Mouse (Mus musculus): Measurements from ENCODE around the gene Tut1. TPM values are rescaled to one million over a fixed set of nuclear protein-coding genes. Genes with fewer than 3 reads are reported as not detected.

The Tut1 gene
- polyA plus RNA-seq, 1 experiment from 2014 or later, result 27.2 TPM

GRCm38 (mm10) chr19:8981450-8982168, 28.0 kb downstream of the Tut1 start:
- no peak overlapping the region for H3K9ac ChIP-seq (replicated peaks; ENCODE audit: low read depth, low read length)
- ATAC-seq (ENCODE audit: insufficient number of reproducible peaks, insufficient read depth, low FRiP score, low read depth), result no peak
- H3K4me3 ChIP-seq (ENCODE audit: low read depth, low read length), result no peak overlapping the region
- peaks cover 34% of the 10 kb centered on the region for H3K4me1 ChIP-seq (ENCODE audit: control insufficient read depth, insufficient read depth, low read length)
- no peak overlapping the region for H3K4me2 ChIP-seq (replicated peaks; ENCODE audit: low read depth, low read length)
- peaks cover 32% of the 10 kb centered on the region for H3K36me3 ChIP-seq (ENCODE audit: control insufficient read depth, insufficient read depth, low read length)
- H3K27me3 ChIP-seq (ENCODE audit: control insufficient read depth, insufficient read depth, low read length), result no peaks in the 10 kb centered on the region
- WGBS, result 75% methylated on average over 2 of the region's 2 CpGs
- H3K9me3 ChIP-seq (ENCODE audit: control insufficient read depth, low read depth, low read length), result no peaks in the 10 kb centered on the region
- no peak overlapping the region for H3K27ac ChIP-seq (ENCODE audit: low read length)

GRCm38 (mm10) chr19:8982303-8983149, 28.9 kb downstream of the Tut1 start:
- Histone ChIP-seq H3K4me3 (ENCODE audit: low read depth, low read length) (no peak overlapping the region), H3K27ac (ENCODE audit: low read length) (peak overlapping the region; percentile 68), H3K27me3 (ENCODE audit: control insufficient read depth, insufficient read depth, low read length) (no peaks in the 10 kb centered on the region), H3K9me3 (ENCODE audit: control insufficient read depth, low read depth, low read length) (no peaks in the 10 kb centered on the region), H3K4me1 (ENCODE audit: control insufficient read depth, insufficient read depth, low read length) (peaks cover 34% of the 10 kb centered on the region), H3K36me3 (ENCODE audit: control insufficient read depth, insufficient read depth, low read length) (peaks cover 25% of the 10 kb centered on the region), H3K9ac (replicated peaks; ENCODE audit: low read depth, low read length) (no peak overlapping the region), H3K4me2 (replicated peaks; ENCODE audit: low read depth, low read length) (no peak overlapping the region)
- WGBS, result 52% methylated on average over 5 of the region's 5 CpGs
- peak; percentile 42 for ATAC-seq (ENCODE audit: insufficient number of reproducible peaks, insufficient read depth, low FRiP score, low read depth)

- Histone ChIP-seq H3K4me1 (ENCODE audit: control insufficient read depth, insufficient read depth, low read length) (peaks cover 40% of the 10 kb centered on the region), H3K36me3 (ENCODE audit: control insufficient read depth, insufficient read depth, low read length) (peaks cover 18% of the 10 kb centered on the region), H3K9me3 (ENCODE audit: control insufficient read depth, low read depth, low read length) (no peaks in the 10 kb centered on the region), H3K27me3 (ENCODE audit: control insufficient read depth, insufficient read depth, low read length) (no peaks in the 10 kb centered on the region), H3K4me3 (ENCODE audit: low read depth, low read length) (no peak overlapping the region), H3K4me2 (replicated peaks; ENCODE audit: low read depth, low read length) (no peak overlapping the region), H3K27ac (ENCODE audit: low read length) (peak overlapping the region; percentile 68; the same call in 1 of the 2 replicates), H3K9ac (replicated peaks; ENCODE audit: low read depth, low read length) (no peak overlapping the region)
- peak; percentile 76 for ATAC-seq (ENCODE audit: insufficient number of reproducible peaks, insufficient read depth, low FRiP score, low read depth)
- WGBS, result 30% methylated on average over 4 of the region's 4 CpGs
Observed at GRCm38 (mm10) chr19:8983150-8983650, 29.6 kb downstream of the Tut1 start.

DNA sequence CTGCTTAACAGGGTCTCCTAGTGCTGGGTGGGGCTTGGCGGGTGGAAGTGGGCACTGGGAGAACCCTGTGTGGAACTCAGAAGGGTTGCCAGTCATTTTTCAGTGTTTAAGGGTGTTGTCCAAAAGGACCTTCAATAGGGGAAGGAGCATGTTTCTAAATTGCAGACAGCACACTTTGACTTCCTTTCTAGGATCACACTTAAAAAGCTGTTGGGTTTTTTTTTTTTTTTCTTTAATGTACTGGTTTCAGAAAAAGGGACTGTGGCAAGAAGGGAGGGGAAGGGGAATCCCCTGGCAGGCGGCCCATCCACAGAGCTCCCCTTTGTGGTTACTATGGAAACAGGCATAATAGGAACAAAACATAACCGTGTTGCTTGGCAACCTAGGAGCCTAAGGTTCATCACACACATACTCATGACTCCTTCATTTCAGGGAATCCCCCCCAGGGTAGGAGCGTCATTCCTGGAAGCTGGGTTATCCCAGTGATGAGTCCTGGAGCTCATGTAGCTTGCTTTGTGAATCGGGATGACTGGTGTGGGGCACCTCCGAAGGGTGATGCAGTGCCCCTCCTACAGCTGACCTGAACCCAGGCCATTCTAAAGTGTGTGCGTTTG, 30.7 kb downstream of the Tut1 start:
- Histone ChIP-seq H3K27ac (ENCODE audit: low read length) (peak overlapping the region; percentile 68; the same call in 1 of the 2 replicates), H3K9ac (replicated peaks; ENCODE audit: low read depth, low read length) (no peak overlapping the region), H3K36me3 (ENCODE audit: control insufficient read depth, insufficient read depth, low read length) (peaks cover 7% of the 10 kb centered on the region), H3K4me2 (replicated peaks; ENCODE audit: low read depth, low read length) (0 out of 2 replicates have a peak overlapping the region, but pooled peaks have one; percentile 5), H3K4me3 (ENCODE audit: low read depth, low read length) (no peak overlapping the region), H3K27me3 (ENCODE audit: control insufficient read depth, insufficient read depth, low read length) (no peaks in the 10 kb centered on the region), H3K9me3 (ENCODE audit: control insufficient read depth, low read depth, low read length) (no peaks in the 10 kb centered on the region), H3K4me1 (ENCODE audit: control insufficient read depth, insufficient read depth, low read length) (peaks cover 48% of the 10 kb centered on the region)
- no peak for ATAC-seq (ENCODE audit: insufficient number of reproducible peaks, insufficient read depth, low FRiP score, low read depth)
- 14% methylated on average over 7 of the region's 7 CpGs for WGBS

DNA sequence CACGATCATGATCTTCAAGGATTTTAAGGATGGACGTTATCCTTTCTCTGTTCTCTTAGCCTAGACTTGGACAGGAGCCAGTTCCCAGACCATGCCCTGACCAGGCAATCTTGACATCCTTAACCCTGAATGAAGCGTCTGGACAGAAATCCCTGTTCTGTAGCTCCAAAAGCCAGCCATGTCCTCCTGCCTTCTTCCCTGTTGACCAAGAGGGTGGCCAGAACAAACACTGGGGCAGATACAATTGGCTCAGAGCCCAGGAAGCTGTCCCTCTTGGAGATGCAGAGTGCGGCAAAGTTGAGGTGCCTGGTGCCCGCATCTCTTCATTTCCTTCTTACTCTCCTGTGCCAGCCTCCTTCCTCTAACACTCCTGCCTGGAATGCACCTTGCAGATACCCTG, 32.2 kb downstream of the Tut1 start:
- Histone ChIP-seq H3K4me2 (replicated peaks; ENCODE audit: low read depth, low read length) (no peak overlapping the region), H3K9me3 (ENCODE audit: control insufficient read depth, low read depth, low read length) (no peaks in the 10 kb centered on the region), H3K36me3 (ENCODE audit: control insufficient read depth, insufficient read depth, low read length) (no peaks in the 10 kb centered on the region; the same call in 1 of the 2 replicates), H3K4me3 (ENCODE audit: low read depth, low read length) (no peak overlapping the region), H3K4me1 (ENCODE audit: control insufficient read depth, insufficient read depth, low read length) (peaks cover 51% of the 10 kb centered on the region), H3K27me3 (ENCODE audit: control insufficient read depth, insufficient read depth, low read length) (no peaks in the 10 kb centered on the region), H3K27ac (ENCODE audit: low read length) (no peak overlapping the region), H3K9ac (replicated peaks; ENCODE audit: low read depth, low read length) (no peak overlapping the region)
- 67% methylated on average over 5 of the region's 5 CpGs for WGBS
- ATAC-seq (ENCODE audit: insufficient number of reproducible peaks, insufficient read depth, low FRiP score, low read depth), result no peak

DNA sequence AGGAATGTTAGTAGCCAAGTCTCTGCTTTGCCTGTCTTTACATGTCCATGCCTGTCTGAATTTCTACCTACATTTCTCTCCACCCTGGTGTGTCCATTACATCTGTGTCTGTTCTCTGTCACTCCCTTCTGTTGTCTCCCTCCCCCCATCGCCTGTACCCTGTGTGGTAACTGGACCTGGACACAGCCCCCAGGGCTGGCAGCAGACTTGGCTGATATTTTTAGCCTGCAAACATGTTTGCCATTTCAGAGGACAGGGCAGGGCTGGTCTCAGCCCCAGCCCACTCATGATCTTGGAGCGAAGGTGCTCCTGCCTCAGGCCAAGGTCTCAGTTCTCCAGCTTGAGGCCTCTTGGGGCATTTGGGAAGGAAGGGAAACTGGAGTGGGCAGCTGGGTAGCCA, 34.2 kb downstream of the Tut1 start:
- Histone ChIP-seq H3K9ac (replicated peaks; ENCODE audit: low read depth, low read length) (no peak overlapping the region), H3K4me2 (replicated peaks; ENCODE audit: low read depth, low read length) (no peak overlapping the region), H3K36me3 (ENCODE audit: control insufficient read depth, insufficient read depth, low read length) (no peaks in the 10 kb centered on the region), H3K4me1 (ENCODE audit: control insufficient read depth, insufficient read depth, low read length) (peaks cover 63% of the 10 kb centered on the region), H3K27me3 (ENCODE audit: control insufficient read depth, insufficient read depth, low read length) (no peaks in the 10 kb centered on the region), H3K27ac (ENCODE audit: low read length) (no peak overlapping the region), H3K9me3 (ENCODE audit: control insufficient read depth, low read depth, low read length) (no peaks in the 10 kb centered on the region), H3K4me3 (ENCODE audit: low read depth, low read length) (no peak overlapping the region)
- 57% methylated on average over 2 of the region's 2 CpGs for WGBS
- no peak for ATAC-seq (ENCODE audit: insufficient number of reproducible peaks, insufficient read depth, low FRiP score, low read depth)

GRCm38 (mm10) chr19:8988346-8989065, 34.9 kb downstream of the Tut1 start:
- H3K36me3 ChIP-seq (ENCODE audit: control insufficient read depth, insufficient read depth, low read length), result no peaks in the 10 kb centered on the region
- H3K27ac ChIP-seq (ENCODE audit: low read length), result peak overlapping the region; percentile 97
- H3K4me2 ChIP-seq (replicated peaks; ENCODE audit: low read depth, low read length), result peak overlapping the region; percentile 68
- WGBS, result 22% methylated on average over 15 of the region's 15 CpGs
- no peak for ATAC-seq (ENCODE audit: insufficient number of reproducible peaks, insufficient read depth, low FRiP score, low read depth)
- no peaks in the 10 kb centered on the region for H3K27me3 ChIP-seq (ENCODE audit: control insufficient read depth, insufficient read depth, low read length)
- H3K9ac ChIP-seq (replicated peaks; ENCODE audit: low read depth, low read length), result peak overlapping the region; percentile 81
- H3K4me1 ChIP-seq (ENCODE audit: control insufficient read depth, insufficient read depth, low read length), result peaks cover 63% of the 10 kb centered on the region
- no peaks in the 10 kb centered on the region for H3K9me3 ChIP-seq (ENCODE audit: control insufficient read depth, low read depth, low read length)
- H3K4me3 ChIP-seq (ENCODE audit: low read depth, low read length), result peak overlapping the region; percentile 85

Measured in stomach, embryonic 14.5 days (tissue).